Mouse (Mus musculus) limb, embryonic 15.5 days (tissue): ENCODE measurements around the gene Acap1. TPM values are rescaled to one million over a fixed set of nuclear protein-coding genes. Genes with fewer than 3 reads are reported as not detected.

Experiments
- ATAC-seq: fragments of 200-750 bp; cut with Nextera tagmentation; 2 replicates; pipeline ENCODE4 v1.8.0; 2017; ENCODE audit warnings: low read depth, moderate TSS enrichment; ENCODE audit not compliant: insufficient number of reproducible peaks, low FRiP score, low TSS enrichment
- H3K27ac ChIP-seq: fragments of 300-500 bp; sonication (generic); 2 replicates; pipeline ENCODE4 v1.5.1; 2015; ENCODE audit warnings: moderate library complexity, mild to moderate bottlenecking, inconsistent platforms
- H3K27me3 ChIP-seq: fragments of 300-500 bp; sonication (generic); 2 replicates; pipeline ENCODE4 v1.6.1; 2015; ENCODE audit warnings: inconsistent platforms
- H3K36me3 ChIP-seq: fragments of 300-500 bp; sonication (generic); 2 replicates; pipeline ENCODE4 v1.6.1; 2015; ENCODE audit warnings: inconsistent platforms
- H3K4me1 ChIP-seq: fragments of 300-500 bp; sonication (generic); 2 replicates; pipeline ENCODE4 v1.6.1; 2015; ENCODE audit warnings: inconsistent platforms
- H3K4me2 ChIP-seq: fragments of 300-500 bp; sonication (generic); 2 replicates; pipeline ENCODE4 v1.6.1; 2015; ENCODE audit warnings: mild to moderate bottlenecking, inconsistent platforms
- H3K4me3 ChIP-seq: fragments of 300-500 bp; sonication (generic); 2 replicates; pipeline ENCODE4 v1.5.1; 2015; ENCODE audit warnings: mild to moderate bottlenecking, inconsistent platforms
- H3K9ac ChIP-seq: fragments of 300-500 bp; sonication (generic); 2 replicates; pipeline ENCODE4 v1.6.1; 2015; ENCODE audit warnings: inconsistent platforms
- H3K9me3 ChIP-seq: fragments of 300-500 bp; sonication (generic); 2 replicates; pipeline ENCODE4 v1.6.1; 2016; ENCODE audit warnings: inconsistent platforms
- WGBS: fragments of 180-500 bp; shearing (Covaris S2); methylation state at CpG from one replicate; pipeline ENCODE4 v1.1.7; 2015; 5-methylcytosine and 5-hydroxymethylcytosine counted together
- polyA plus RNA-seq: library from polyadenylated mRNA; unstranded; fragments of >200 nt; fragmentation: Nextera tagmentation; extraction: Ambion mirVana; gene quantifications from 2 replicates; pipeline ENCODE4 v1.2.1, GENCODE M21; 2015

The Acap1 gene
- 2.7 and 3.1 TPM in 2 replicates for polyA plus RNA-seq

DNA sequence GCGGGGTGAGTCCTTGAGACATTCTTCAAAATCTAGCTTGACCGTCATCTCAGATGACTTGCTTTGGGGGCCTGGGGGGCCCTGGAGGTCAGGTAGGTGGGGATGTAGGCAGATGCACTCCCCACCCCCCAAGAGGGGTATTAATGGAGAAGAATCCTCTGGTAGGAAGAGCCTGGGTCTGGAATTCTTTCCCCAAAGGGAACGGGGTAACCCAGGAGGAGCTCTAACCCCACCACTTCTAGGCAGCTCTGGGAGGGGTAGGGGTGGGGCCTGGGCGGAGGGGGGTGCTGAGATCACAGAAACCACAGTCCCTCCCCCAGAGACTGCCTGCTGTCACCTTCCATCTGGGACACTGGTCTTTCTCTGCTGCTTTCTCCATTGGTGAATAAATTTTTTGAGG, at the start of gene Acap1:
TSS of gene Acap1 (minus strand) at position 249 of the 400 bp plus-strand sequence.
- no peaks in the 10 kb centered on the region for H3K27me3 ChIP-seq
- no peak within 1 kb of the TSS for H3K27ac ChIP-seq
- no peaks in the 10 kb centered on the region for H3K36me3 ChIP-seq
- no peak for ATAC-seq
- no peaks in the 10 kb centered on the region for H3K9me3 ChIP-seq
- H3K9ac ChIP-seq: no peak within 1 kb of the TSS
- H3K4me2 ChIP-seq: no peak within 1 kb of the TSS
- H3K4me3 ChIP-seq: no peak within 1 kb of the TSS
- peaks cover 12% of the 10 kb centered on the region for H3K4me1 ChIP-seq
- WGBS: 69% methylated on average over 4 of the region's 4 CpGs

DNA sequence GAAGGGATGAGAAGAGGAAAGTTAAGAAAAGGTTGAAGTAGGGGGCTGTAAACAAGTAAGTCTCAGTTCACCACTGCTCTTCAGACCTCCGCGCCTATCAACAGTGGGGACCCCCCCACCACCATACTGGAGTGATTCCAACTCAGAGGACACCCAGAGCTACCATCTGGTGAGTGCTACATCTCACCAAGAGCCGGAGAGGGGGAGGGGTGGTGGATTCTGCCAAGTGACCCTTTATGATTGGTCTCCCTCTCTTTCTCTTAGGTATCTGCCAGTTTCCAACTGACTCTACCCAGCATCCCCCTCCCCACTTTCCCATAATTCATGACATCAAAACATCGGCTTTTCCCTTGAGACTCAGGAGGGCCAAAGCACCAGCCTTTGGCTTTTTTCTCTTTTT, 45.6 kb upstream of the Acap1 start:
- ATAC-seq: no peak
- H3K27ac ChIP-seq: no peak overlapping the region
- no peak overlapping the region for H3K4me2 ChIP-seq
- no peak overlapping the region for H3K9ac ChIP-seq
- H3K4me3 ChIP-seq: no peak overlapping the region
- H3K36me3 ChIP-seq: peaks cover 30% of the 10 kb centered on the region
- WGBS: 81% methylated on average over 4 of the region's 4 CpGs
- no peaks in the 10 kb centered on the region for H3K9me3 ChIP-seq
- peaks cover 32% of the 10 kb centered on the region for H3K4me1 ChIP-seq
- peaks cover 6% of the 10 kb centered on the region; the same call in 1 of the 2 replicates for H3K27me3 ChIP-seq

- H3K4me2 ChIP-seq: no peak overlapping the region
- no peak overlapping the region for H3K9ac ChIP-seq
- peaks cover 10% of the 10 kb centered on the region; the same call in 1 of the 2 replicates for H3K27me3 ChIP-seq
- peaks cover 22% of the 10 kb centered on the region for H3K36me3 ChIP-seq
- H3K4me3 ChIP-seq: no peak overlapping the region
- 94% methylated on average over 17 of the region's 17 CpGs for WGBS
- no peak for ATAC-seq
- no peaks in the 10 kb centered on the region for H3K9me3 ChIP-seq
- H3K27ac ChIP-seq: no peak overlapping the region
- peaks cover 40% of the 10 kb centered on the region for H3K4me1 ChIP-seq
Measured at GRCm38 (mm10) chr11:69939731-69940130, 44.4 kb upstream of the Acap1 start.

DNA sequence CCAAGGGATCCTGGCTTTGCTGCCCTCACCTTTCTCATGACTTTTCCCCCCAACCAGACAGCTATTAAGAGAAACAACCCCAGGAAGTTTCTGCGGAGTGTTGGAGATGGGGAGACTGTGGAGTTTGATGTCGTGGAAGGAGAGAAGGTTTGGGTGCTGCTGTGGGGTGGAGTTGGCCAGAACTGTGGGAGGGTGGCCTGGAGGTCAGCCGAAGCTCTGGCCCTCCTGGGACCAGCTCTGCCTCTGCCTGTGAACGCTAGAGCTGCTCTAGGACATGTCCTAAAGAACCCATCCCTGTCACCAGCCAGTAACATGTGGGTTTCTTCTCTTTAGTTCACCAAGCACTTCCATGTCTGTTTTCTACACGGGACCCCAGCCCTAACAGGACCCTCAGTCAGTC, 43.8 kb upstream of the Acap1 start:
- H3K27ac ChIP-seq: no peak overlapping the region
- H3K9ac ChIP-seq: no peak overlapping the region
- H3K4me1 ChIP-seq: peaks cover 44% of the 10 kb centered on the region
- H3K27me3 ChIP-seq: peaks cover 10% of the 10 kb centered on the region; the same call in 1 of the 2 replicates
- no peak overlapping the region for H3K4me2 ChIP-seq
- no peak overlapping the region for H3K4me3 ChIP-seq
- no peaks in the 10 kb centered on the region for H3K9me3 ChIP-seq
- ATAC-seq: no peak
- 57% methylated on average over 5 of the region's 5 CpGs for WGBS
- H3K36me3 ChIP-seq: peaks cover 17% of the 10 kb centered on the region

GRCm38 (mm10) chr11:69938401-69938979, 43.2 kb upstream of the Acap1 start:
- no peaks in the 10 kb centered on the region for H3K9me3 ChIP-seq
- no peak overlapping the region for H3K4me2 ChIP-seq
- peaks cover 48% of the 10 kb centered on the region for H3K4me1 ChIP-seq
- WGBS: 24% methylated on average over 9 of the region's 9 CpGs
- H3K27ac ChIP-seq: no peak overlapping the region
- no peak overlapping the region for H3K9ac ChIP-seq
- H3K36me3 ChIP-seq: peaks cover 12% of the 10 kb centered on the region
- H3K4me3 ChIP-seq: no peak overlapping the region
- H3K27me3 ChIP-seq: peaks cover 10% of the 10 kb centered on the region; the same call in 1 of the 2 replicates
- no peak for ATAC-seq

DNA sequence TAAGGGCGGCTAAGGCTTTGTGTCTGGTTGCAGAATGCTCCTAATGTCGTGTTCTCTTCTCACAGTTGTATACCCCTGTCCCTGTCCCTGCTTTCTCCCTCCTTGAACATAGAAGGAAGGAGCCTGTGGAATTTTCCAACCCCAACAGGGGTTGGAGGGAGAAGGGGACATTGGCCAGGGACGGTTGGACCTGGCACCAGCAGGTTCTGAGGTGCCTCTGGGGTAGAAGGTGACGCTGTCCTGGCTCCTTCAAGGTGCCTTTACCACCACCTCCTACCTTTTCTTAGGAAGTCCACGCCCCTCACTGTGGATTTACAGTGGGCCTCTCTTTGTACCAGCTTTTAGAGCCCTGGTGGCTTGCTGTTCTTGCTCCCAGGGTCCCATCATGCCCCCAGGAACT, 42.5 kb upstream of the Acap1 start:
- Histone ChIP-seq H3K27ac (peak overlapping the region; percentile 59; the same call in 1 of the 2 replicates), H3K27me3 (peaks cover 10% of the 10 kb centered on the region; the same call in 1 of the 2 replicates), H3K4me1 (peaks cover 48% of the 10 kb centered on the region), H3K36me3 (peaks cover 6% of the 10 kb centered on the region), H3K9me3 (no peaks in the 10 kb centered on the region), H3K4me2 (no peak overlapping the region), H3K4me3 (no peak overlapping the region), H3K9ac (no peak overlapping the region)
- no peak for ATAC-seq
- WGBS: 68% methylated on average over 5 of the region's 5 CpGs

- Histone ChIP-seq H3K4me1 (peaks cover 48% of the 10 kb centered on the region), H3K9ac (no peak overlapping the region), H3K36me3 (peaks cover 3% of the 10 kb centered on the region; the same call in 1 of the 2 replicates), H3K27me3 (peaks cover 10% of the 10 kb centered on the region; the same call in 1 of the 2 replicates), H3K27ac (peak overlapping the region; percentile 59; the same call in 1 of the 2 replicates), H3K4me3 (no peak overlapping the region), H3K4me2 (no peak overlapping the region), H3K9me3 (no peaks in the 10 kb centered on the region)
- ATAC-seq: no peak
- 20% methylated on average over 4 of the region's 4 CpGs for WGBS
Measured at GRCm38 (mm10) chr11:69937385-69937784, 42.0 kb upstream of the Acap1 start.

- H3K4me1 ChIP-seq: peaks cover 48% of the 10 kb centered on the region
- H3K27me3 ChIP-seq: peaks cover 10% of the 10 kb centered on the region; the same call in 1 of the 2 replicates
- peak overlapping the region; percentile 54 for H3K4me3 ChIP-seq
- no peak overlapping the region for H3K27ac ChIP-seq
- peak overlapping the region; percentile 99 for H3K4me2 ChIP-seq
- no peak for ATAC-seq
- H3K9me3 ChIP-seq: no peaks in the 10 kb centered on the region
- H3K36me3 ChIP-seq: no peaks in the 10 kb centered on the region
- 36% methylated on average over 9 of the region's 9 CpGs for WGBS
- no peak overlapping the region for H3K9ac ChIP-seq
Measured at GRCm38 (mm10) chr11:69936714-69937347, 41.5 kb upstream of the Acap1 start.

DNA sequence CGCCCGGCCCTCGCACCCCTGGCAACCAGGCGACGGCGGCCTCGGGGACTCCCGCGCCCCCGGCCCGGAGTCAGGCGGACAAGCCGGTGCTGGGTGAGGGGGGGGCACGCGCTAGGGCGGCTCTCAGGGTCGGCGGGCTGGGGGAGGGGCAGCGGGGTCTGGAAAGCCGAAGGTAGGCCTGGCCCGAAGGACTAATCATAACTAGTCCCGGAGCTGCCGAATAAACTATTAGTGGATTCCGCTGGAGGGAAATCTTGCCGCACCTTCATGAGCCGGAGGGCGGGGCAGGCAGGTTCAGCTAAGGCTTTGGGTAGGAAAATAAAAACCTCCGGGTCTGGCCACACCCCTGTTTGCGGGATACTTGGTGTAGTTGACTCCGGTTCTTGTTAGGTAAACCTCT, 40.8 kb upstream of the Acap1 start:
- Histone ChIP-seq H3K4me2 (peak overlapping the region; percentile 99), H3K9ac (peak overlapping the region; percentile 37), H3K27ac (no peak overlapping the region), H3K4me1 (peaks cover 48% of the 10 kb centered on the region), H3K4me3 (peak overlapping the region; percentile 54), H3K36me3 (no peaks in the 10 kb centered on the region), H3K9me3 (no peaks in the 10 kb centered on the region), H3K27me3 (peaks cover 10% of the 10 kb centered on the region; the same call in 1 of the 2 replicates)
- WGBS: under 1% methylated on average over 30 of the region's 30 CpGs
- no peak for ATAC-seq

GRCm38 (mm10) chr11:69935137-69935879, 40.0 kb upstream of the Acap1 start, which contains the start of gene Ybx2:
Gene Ybx2, plus strand, starts transcription at chr11:69935796.
- peak; percentile 90 for ATAC-seq

GRCm38 (mm10) chr11:69934681-69935080, 39.3 kb upstream of the Acap1 start:
- no peak for ATAC-seq
- Histone ChIP-seq H3K27me3 (peaks cover 10% of the 10 kb centered on the region; the same call in 1 of the 2 replicates), H3K9ac (no peak overlapping the region), H3K4me1 (peaks cover 48% of the 10 kb centered on the region), H3K4me2 (peak overlapping the region; percentile 99), H3K27ac (no peak overlapping the region), H3K36me3 (no peaks in the 10 kb centered on the region), H3K9me3 (no peaks in the 10 kb centered on the region), H3K4me3 (peak overlapping the region; percentile 54; the same call in 1 of the 2 replicates)
- 15% methylated on average over 6 of the region's 6 CpGs for WGBS

More at GRCm38 (mm10) chr11:69935137-69935879, 40.0 kb upstream of the Acap1 start, which contains the start of gene Ybx2:
- peak within 1 kb of the TSS; percentile 99 for H3K4me2 ChIP-seq
- no peaks in the 10 kb centered on the region for H3K36me3 ChIP-seq
- H3K27ac ChIP-seq: 0 out of 2 replicates have a peak within 1 kb of the TSS, but pooled peaks have one; percentile 11
- no peaks in the 10 kb centered on the region for H3K9me3 ChIP-seq
- H3K4me3 ChIP-seq: peak within 1 kb of the TSS; percentile 54
- peaks cover 10% of the 10 kb centered on the region; the same call in 1 of the 2 replicates for H3K27me3 ChIP-seq
- WGBS: 2% methylated on average over 40 of the region's 62 CpGs
- H3K4me1 ChIP-seq: peaks cover 48% of the 10 kb centered on the region
- peak within 1 kb of the TSS; percentile 37 for H3K9ac ChIP-seq
